Mouse (Mus musculus) right cerebral cortex, postnatal 14 days (tissue): ENCODE measurements around the gene Pkm.
A peak's percentile ranks its signal among the peaks of the same experiment; 100 is the strongest.

Experiments
- DNase-seq: peaks from one replicate; pipeline ENCODE4 v3.0.0; 2022

Pkm gene

DNA sequence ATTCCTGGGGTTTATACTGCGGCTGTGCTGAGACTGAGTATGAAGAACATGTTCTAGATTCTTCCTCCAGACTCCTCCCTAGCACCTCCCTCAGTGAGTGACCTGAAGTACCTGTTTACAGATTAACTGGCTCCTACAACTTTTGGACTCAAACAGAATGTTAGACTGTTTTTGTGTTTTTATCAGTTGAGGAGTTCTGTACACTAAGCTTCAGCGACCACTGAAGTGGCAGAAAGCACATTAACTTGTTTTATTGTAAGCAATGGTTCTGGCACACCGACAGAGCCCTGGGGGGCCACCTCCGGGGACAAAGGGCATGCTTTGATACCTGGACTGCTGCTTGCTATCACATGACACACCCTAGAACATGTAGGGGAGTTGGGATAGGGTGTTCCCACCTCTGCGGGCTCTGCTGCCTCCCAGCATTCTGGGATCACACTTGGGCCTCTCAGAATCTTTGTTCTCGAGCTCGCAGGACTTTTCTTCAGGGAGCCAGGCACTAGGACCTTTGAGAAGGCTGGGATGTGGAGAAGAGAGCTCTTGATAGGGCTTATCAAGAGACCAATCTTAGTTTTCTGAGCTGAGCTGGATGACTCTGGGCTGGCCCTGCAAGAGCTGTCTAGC lies 60.2 kb downstream of the Pkm start:
- no peak for DNase-seq

DNA sequence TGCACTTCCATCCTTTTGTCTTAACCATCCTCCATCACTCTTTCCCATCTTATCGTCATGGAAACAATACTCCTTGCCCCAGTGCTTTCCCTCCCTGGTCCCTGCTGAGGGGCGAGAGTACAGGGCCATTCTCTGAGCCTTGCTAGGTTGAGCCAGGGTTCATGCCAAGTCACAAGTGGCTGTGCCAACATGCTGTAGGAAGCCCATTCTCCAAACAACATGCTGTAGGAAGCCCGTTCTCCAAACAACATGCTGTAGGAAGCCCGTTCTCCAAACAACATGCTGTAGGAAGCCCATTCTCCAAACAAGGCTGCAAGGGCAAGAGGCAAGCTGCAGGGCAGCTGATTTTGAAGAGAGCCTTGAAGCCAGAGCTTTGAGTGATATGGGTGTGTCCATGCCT lies 62.1 kb downstream of the Pkm start:
- DNase-seq = no peak

DNA sequence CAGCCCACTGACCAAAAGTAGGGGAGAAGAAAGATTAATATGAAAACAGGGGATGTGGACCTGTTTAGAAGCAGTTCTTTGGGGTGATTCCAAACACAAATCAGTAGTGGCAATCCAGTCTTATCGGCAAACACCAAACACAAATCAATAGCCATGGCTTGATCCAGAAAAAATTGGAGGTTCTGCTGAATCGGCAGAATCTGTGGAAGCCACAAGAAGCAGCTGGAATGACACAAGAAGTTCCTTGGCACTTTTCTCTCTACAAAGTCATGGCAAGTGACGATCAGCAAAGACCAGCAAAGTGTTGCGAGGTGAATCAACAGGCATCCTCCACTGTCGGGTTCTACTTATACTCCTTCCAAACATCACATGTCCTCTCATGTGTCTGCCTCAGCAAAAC lies 65.0 kb downstream of the Pkm start:
- DNase-seq = no peak

DNA sequence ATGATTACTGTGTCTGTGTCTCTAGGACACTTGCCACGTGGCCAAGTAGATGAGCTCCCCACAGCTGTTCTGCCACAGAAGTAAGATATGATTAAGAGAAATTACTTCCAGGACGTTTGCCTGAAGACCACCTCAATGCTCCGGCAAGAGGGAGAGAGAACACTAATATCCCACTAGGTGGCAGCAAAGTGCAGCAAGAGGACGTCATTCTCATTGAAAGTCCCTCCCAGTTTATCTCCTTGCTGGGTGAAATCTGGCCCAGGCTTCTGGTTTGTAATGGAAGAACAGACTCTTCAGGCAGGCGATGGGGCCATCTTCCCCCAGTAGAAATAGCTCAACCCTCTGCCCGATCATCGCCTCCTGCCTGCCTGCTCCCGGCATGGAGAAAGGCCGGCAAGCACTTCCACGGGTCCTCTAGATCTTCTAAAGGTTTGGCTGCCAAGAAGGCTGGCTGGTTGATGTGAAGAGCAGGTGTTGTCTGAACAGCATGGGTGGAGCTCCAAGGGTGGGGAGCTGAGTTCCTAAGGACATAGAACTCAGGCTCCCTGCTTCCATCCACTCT lies 67.0 kb downstream of the Pkm start:
- peak; percentile 61 for DNase-seq

DNA sequence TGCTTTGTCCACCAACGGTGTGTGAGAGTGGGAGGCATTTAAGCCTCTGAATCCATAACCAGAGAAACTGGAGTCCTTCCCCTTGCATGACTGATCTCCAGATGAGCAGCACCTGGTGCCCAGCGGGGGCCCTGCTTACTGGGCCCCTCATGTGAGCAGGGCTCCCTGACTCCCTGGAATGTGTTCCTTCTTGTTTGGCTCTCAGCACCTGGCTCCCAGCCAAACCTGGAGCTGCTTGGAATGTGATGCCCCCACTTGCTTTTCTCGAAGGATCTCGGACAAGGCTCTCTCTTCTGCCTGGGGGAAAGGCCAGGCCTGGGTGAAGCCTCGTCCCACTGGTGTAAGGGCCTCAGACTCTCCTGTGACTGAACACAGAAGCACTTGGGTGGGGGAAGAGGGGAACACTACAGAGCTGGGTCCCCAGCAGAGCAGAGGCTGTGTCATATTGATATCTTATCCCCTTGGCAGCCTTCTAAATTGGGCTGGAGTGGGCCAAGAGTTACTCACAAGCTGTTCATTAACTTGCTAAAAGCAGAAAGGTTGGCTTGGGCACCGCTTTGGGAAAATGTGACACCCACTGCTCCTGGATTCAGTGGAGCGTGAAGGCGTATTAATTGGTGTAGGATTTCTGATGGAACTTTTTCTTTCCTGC lies 67.7 kb downstream of the Pkm start:
- peak; percentile 48 for DNase-seq

DNA sequence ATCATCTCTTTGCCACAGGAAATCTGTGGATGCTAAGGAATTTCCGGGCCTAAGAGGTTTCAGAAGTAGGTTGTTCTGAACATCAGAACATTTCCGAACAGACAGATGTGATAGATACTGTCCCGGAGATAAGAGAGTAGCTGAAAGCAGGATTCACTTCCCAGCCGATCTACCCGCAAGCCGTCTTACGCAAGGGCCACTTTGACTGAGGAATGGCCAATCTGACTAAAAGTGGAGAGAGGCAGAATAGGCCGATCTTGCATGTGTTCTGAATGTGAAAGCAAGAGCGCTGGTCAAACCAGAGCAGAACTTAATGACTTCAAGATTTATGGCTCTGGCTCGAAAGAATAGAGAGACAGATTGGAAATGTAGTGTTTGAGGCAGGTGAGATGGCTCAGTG lies 69.3 kb downstream of the Pkm start:
- no peak for DNase-seq

DNA sequence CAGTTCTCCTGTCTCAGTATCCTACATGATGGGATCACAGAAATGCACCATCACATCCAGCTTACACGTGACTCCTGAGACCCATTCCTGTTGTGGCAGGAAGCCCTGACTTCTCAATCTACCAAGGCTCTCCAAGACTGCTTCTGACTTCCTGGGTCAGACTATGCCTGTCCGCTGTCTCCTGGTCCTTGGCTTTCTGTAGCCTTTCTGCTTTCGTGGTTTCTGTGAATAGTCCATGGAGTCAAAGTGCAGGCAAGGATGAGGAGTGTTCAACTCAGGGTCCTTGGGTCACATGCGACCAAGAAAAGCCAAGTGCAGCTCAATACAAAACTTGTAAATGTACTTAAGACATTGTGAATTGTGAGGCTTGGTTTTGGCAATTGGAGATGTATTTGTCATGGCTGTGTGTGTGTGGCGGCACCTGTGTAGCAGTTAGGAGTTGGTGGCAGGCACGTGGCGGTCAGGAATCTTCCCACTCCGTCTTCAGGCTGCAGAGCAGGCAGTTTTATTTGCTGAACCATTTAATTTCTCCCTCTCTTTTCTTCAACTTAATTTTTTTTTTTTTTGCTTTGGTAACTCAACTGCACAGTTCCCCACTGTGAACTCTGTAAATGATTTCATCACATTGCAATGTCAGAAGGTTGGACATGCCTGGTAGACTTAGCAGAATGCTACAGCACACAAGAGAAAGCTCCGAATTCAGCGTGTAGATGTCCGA lies 71.6 kb downstream of the Pkm start:
- no peak for DNase-seq
